10 mouse cellular contexts compared by ENCODE assay signal in the genomic region with DNA sequence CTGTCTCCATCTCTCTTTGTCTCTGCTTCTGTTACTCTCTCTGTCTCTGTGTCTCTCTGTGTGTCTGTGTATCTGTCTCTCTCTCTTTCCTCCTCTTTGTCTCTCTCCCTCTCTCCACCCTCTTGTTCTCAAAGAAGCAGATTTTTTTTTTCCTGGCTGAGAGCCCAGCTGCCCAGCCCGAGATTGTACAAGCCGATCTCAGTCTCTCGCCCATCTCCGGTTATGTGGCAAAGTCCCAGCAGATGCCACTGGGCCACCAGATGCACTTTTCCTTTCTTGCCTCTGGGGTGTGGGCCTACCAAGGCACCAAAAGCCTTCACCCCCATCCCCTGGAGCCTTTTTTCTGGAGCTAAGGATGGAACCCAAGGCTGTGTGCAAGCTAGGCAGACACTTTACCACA. TPM values are rescaled to one million over a fixed set of nuclear protein-coding genes. Genes with fewer than 3 reads are reported as not detected.
DNase-seq lines count a peak whose midpoint lies in the region; ATAC-seq and TF ChIP-seq lines count a peak whose summit lies in the region.
"Had no signal": no experiment of that assay in that cellular context is flagged by ENCODE, and none has a peak within 500 bp of the region (broad histone marks: within the 10 kb centered on the region; RNA-seq: fewer than 3 reads in every experiment).

No protein-coding gene starts in this region.

- no peak for TF ChIP-seq POLR2A in heart, adult 2 months (IDR thresholded peaks at IDR 0.05; ENCODE audit: insufficient read depth, low read depth, low read length)

- no peak for TF ChIP-seq EP300 in heart, adult 2 months (IDR thresholded peaks at IDR 0.05; ENCODE audit: insufficient read depth, low read depth, low read length)

- no peak overlapping the region for H3K4me3 ChIP-seq in hindbrain, embryonic 10.5 days
- H3K4me3 ChIP-seq in hindbrain, embryonic 16.5 days (ENCODE audit: low read length) = no peak overlapping the region
- H3K4me3 ChIP-seq in heart, adult 2 months = no peak overlapping the region
- H3K4me3 ChIP-seq: megakaryocyte, embryonic 14.5 days had no signal

- H3K27ac ChIP-seq in hindbrain, embryonic 10.5 days = peak overlapping the region; percentile 87
- H3K27ac ChIP-seq in hindbrain, embryonic 16.5 days (ENCODE audit: low read depth, low read length) = no peak overlapping the region
- H3K27ac ChIP-seq in heart, adult 2 months = no peak overlapping the region

- H3K79me2 ChIP-seq in heart, adult 2 months (replicated peaks; ENCODE audit: control insufficient read depth, insufficient read depth, low read length) = no peaks in the 10 kb centered on the region

- H3K9ac ChIP-seq in hindbrain, embryonic 16.5 days (ENCODE audit: low read depth, low read length) = no peak overlapping the region
- no peak overlapping the region for H3K9ac ChIP-seq in heart, adult 2 months (ENCODE audit: low read depth, low read length)

- WGBS in hindbrain, embryonic 10.5 days = 75% methylated on average over 4 of the region's 4 CpGs
- 30% methylated on average over 4 of the region's 4 CpGs for WGBS in hindbrain, embryonic 16.5 days
- WGBS in heart, adult 2 months = 16% methylated on average over 4 of the region's 4 CpGs

- peaks cover 4% of the 10 kb centered on the region; the same call in 1 of the 2 replicates for H3K27me3 ChIP-seq in hindbrain, embryonic 10.5 days (ENCODE audit: insufficient read depth, poor library complexity, severe bottlenecking)
- no peaks in the 10 kb centered on the region for H3K27me3 ChIP-seq in hindbrain, embryonic 16.5 days (replicated peaks; ENCODE audit: control insufficient read depth, insufficient read depth, low read length)
- no peaks in the 10 kb centered on the region for H3K27me3 ChIP-seq in heart, adult 2 months (ENCODE audit: control insufficient read depth, insufficient read depth, low read length)

- no peak for TF ChIP-seq CTCF in heart, adult 2 months (IDR thresholded peaks at IDR 0.05)

- H3K36me3 ChIP-seq in hindbrain, embryonic 10.5 days = no peaks in the 10 kb centered on the region
- H3K36me3 ChIP-seq in hindbrain, embryonic 16.5 days (ENCODE audit: control insufficient read depth, insufficient read depth, low read length) = no peaks in the 10 kb centered on the region
- no peaks in the 10 kb centered on the region for H3K36me3 ChIP-seq in heart, adult 2 months (ENCODE audit: control insufficient read depth, insufficient read depth, low read length)

- ATAC-seq in hindbrain, embryonic 16.5 days = no peak

- H3K4me1 ChIP-seq in hindbrain, embryonic 10.5 days (replicated peaks) = peaks cover 59% of the 10 kb centered on the region
- peaks cover 11% of the 10 kb centered on the region for H3K4me1 ChIP-seq in hindbrain, embryonic 16.5 days (ENCODE audit: control insufficient read depth, insufficient read depth, low read depth, low read length)
- no peaks in the 10 kb centered on the region for H3K4me1 ChIP-seq in heart, adult 2 months (ENCODE audit: control insufficient read depth, insufficient read depth, low read length)

- DNase-seq in hindbrain, embryonic 10.5 days (ENCODE audit: low spot score) = no peak
- peak; percentile 80 for DNase-seq in urinary bladder, postnatal 14 days (ENCODE audit: low spot score)
- DNase-seq in urinary bladder, postnatal 4 days (ENCODE audit: low spot score in 2 of 2) = no peak
- DNase-seq in kidney, postnatal 10 days = peak; percentile 73
- DNase-seq in MN1 (ENCODE audit: low spot score) = no peak
- DNase-seq in layer of hippocampus, adult 9-10 months (ENCODE audit: low spot score) = no peak
- DNase-seq in heart, adult 2 months = no peak
- DNase-seq: cerebellum, adult 11 months had no signal

- peaks cover 2% of the 10 kb centered on the region; the same call in 1 of the 2 replicates for H3K9me3 ChIP-seq in hindbrain, embryonic 10.5 days
- no peaks in the 10 kb centered on the region for H3K9me3 ChIP-seq in hindbrain, embryonic 16.5 days (ENCODE audit: control insufficient read depth, low read length)
- H3K9me3 ChIP-seq: megakaryocyte, embryonic 14.5 days had no signal

- no peak overlapping the region for H3K4me2 ChIP-seq in hindbrain, embryonic 16.5 days (ENCODE audit: low read length)

- intact Hi-C loops in heart, adult 2 months (cut with DNase I) = no loop called here

RNA-seq across cellular contexts. Expression of gene Kcnk5, which starts 42.6 kb away (rescaled TPM):
- polyA plus RNA-seq in hindbrain, embryonic 10.5 days (2016; fragmentation: Nextera tagmentation; extraction: Ambion mirVana) = 12.4 and 13.5 TPM in 2 replicates
- polyA plus RNA-seq in hindbrain, embryonic 16.5 days (2015; fragmentation: Nextera tagmentation; extraction: Ambion mirVana) = 1.4 and 1.7 TPM in 2 replicates
- total RNA-seq in heart, adult 2 months (2021) = under 1 TPM; 0.65 to 0.70 TPM
- polyA plus RNA-seq in heart, adult 2 months (2012; rRNA removed) = 0.84 and 0.91 TPM in 2 replicates

RNA-seq across cellular contexts. Expression of gene Kcnk16, which starts 44.8 kb away (rescaled TPM):
- 0.09 and 0.20 TPM in 2 replicates for polyA plus RNA-seq in hindbrain, embryonic 10.5 days (2016; fragmentation: Nextera tagmentation; extraction: Ambion mirVana)
- 0.09 TPM in 1 of 2 replicates, not detected in the other for polyA plus RNA-seq in hindbrain, embryonic 16.5 days (2015; fragmentation: Nextera tagmentation; extraction: Ambion mirVana)
- not detected for total RNA-seq in heart, adult 2 months (2021)
- not detected in 2 replicates for polyA plus RNA-seq in heart, adult 2 months (2012; rRNA removed)

Comparison
In these comparisons a context has a peak if more than half of its experiments do, and no peak if none do; other contexts are left out.
1. DNase-seq: peak in urinary bladder, postnatal 14 days (single experiment) and kidney, postnatal 10 days (single experiment); none in hindbrain, embryonic 10.5 days (single experiment), urinary bladder, postnatal 4 days (0 of 2), MN1 (single experiment), layer of hippocampus, adult 9-10 months (single experiment) and heart, adult 2 months (0 of 2).